Mouse (Mus musculus): ENCODE measurements around the gene Tdrd12.

The Tdrd12 gene

DNA sequence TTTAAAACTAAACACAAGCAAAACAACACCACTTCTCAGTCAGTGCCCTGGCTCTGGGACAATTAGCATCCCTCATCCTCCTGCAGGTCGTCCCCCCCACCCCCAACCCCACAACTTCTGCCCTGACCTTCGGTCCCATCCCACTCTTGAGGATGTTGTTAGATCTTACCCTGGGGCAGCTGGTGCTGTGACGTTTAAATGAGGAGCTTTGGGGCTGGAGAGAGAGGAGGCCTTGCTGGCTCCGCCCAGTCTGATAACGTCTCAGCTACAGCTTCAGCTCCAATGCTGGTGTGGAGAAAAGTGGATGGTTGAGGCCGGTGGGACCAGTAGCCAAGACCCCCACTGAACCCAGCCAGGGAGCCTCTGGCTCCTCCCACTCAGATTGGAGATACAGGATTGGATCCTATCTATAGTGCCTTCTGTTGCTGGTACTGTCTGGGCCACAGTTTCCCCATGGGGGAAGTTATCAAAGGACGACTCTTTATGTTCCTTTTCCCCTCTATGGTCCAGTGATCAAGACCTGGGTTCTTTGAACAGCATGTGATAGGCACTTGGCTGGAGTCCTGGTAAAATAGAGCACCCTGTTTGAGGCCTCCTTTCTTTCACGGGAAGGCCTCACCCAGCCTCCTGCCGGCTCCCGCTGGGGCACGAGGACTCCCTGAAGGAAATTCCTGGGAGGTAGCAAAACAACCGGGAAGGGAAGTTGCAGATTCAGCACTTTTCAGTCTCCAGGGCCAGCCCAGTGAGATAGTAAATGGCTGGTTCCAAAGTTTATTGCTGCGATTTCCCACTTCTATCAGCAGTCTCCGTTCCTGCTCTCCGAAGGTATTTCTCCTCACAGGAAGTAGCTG, 89.3 kb downstream of the Tdrd12 start, which contains the start of gene Slc7a9:
Gene Slc7a9, plus strand, starts transcription at position 801 of the 851 bp plus-strand sequence.
- DNase-seq = no peak

DNA sequence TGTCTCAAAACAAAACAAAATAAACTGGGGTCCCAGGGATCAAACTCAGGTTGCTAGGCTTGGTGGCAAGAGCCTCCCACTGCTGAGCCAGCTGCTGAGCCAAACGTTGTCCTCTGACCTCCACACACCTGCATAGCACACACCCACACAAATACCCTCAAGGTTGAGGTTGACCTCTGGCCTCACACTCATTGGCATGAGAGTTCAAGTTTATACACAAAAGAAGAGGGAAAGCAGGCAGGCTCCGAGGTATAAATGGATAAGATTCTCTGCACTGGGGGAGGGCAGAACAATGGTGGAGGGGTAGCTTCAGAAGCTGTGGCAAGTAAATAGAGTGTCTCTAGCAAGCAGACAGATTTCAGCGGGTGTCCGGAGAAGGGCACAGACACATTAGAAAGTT, 90.0 kb downstream of the Tdrd12 start:
- no peak for DNase-seq

DNA sequence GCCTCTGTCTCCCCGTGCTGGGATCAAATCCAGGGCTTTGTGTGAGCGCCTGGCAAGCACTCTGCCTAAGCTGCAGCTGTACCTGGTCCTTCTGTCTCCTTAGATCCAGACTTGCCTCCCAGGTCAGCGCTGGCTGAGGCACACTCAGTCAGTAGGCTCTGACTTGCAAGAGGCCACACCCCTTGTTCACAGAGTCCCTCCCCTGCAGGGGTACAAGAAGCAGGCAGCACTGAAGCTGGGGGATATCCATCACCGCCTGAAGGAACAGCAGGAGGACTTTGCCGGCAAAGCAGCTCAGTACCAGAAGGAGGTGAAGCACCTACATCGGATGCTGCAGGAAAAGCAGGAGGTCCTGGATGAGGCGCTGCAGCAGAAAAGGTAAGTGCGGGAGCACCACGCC, 102.3 kb downstream of the Tdrd12 start:
- no peak for DNase-seq

DNA sequence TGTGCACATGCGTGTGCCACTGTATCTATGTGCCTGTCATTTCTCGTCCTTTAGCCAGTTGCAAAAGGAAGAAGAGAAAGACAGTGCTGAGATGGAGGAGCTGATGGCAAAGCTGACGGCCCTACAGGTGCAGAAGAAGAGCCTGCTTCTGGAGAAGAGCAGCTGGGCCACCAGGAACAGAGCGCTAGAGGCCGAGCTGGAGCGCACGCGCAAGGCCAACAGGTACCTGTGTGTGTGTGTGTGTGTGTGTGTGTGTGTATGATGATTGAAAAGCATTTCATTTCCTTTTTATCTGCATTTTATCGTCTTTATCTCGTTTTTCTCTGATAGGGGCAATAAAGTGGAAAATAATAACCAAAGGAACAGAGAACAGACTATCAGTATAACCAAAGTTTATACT, 109.4 kb downstream of the Tdrd12 start:
- DNase-seq = no peak

DNA sequence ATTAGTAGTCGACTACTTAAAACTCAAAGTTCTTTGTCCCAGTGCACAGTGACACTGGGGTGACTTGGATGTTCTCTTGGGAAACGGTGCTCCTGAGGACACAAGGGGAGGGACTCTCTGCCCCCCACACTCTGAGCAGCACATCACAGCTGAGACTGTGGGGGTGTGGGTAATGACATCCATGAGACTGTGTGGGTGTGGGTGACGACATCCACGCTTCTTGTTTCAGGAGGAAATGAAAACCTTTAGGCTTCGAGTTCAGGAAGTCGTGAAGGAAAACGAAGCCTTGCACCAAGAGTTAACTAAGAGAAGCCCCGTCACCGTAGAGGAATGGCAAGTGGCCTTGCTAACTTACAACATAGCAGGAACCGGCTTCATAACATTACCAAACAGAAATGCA, 114.5 kb downstream of the Tdrd12 start:
- no peak for DNase-seq

All from right cerebral cortex, postnatal 25 days (tissue).